Mouse (Mus musculus): ENCODE results near the gene Olfr745.

Gene Olfr745

GRCm38 (mm10) chr14:50639088-50639487 is at the start of gene Olfr745:
Olfr745 (plus strand) TSS chr14:50639388.
- no peak for DNase-seq (ENCODE audit: low spot score)

GRCm38 (mm10) chr14:50614579-50614978 is 24.6 kb upstream of the Olfr745 start, which contains the start of gene Olfr744:
Olfr744 (plus strand) TSS chr14:50614879.
- no peak for DNase-seq (ENCODE audit: low spot score)

DNA sequence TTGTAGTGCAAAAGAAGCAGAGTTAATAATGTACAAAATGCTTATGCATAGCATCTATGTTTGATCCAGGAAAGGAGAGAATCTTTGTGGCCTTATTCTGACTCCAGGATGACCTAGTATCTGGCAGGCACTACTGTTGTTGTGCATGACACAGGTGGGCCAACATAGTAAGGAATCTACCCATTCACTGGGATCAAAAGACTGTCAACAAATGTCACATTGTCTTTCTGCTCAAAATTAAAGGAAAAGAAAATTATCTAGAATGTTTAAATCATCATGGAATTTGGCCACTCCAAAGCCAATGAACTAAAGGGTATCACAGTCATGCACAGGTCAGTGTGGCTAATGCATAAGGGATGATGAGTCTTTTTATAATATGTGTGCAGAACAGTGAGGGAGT is 7.6 kb downstream of the Olfr745 start, which contains the start of gene Olfr746:
Olfr746 (plus strand) TSS at position 301 of the 400 bp plus-strand sequence.
- DNase-seq (ENCODE audit: low spot score), result no peak

GRCm38 (mm10) chr14:50693106-50693505 is 53.9 kb downstream of the Olfr745 start, which contains the start of gene Olfr747:
Olfr747 (minus strand) TSS chr14:50693206.
- DNase-seq (ENCODE audit: low spot score), result no peak
